Mouse (Mus musculus): ENCODE measurements at regions not wholly inside any gene's neighbourhood (a gene's known extent, or its start where the extent isn't known, plus 50 kb on each side); places are given as distances from the start of the nearest gene placed in this dataset.

DNA sequence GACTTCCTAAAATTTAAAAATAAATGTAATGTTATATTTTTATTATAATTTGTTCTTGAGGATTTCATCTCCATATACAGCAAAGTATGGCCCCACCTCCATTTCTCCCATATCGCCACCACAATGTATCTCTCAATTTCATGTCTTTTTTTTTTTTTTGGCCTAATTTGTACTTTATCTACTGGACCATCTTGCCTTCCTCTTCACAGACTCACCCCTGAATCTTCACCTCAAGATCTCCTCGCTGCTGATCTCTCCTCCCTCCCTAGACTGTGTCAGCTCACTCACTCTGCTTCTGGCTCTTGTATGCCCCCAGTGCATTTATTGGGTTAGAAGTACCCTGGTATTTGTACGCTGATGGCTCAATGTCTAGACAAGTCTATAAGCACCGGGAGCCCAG is 269.4 kb upstream of the Chd6 start:
- H3K27ac ChIP-seq (replicated peaks; ENCODE audit: low read depth, low read length) = no peak overlapping the region
- no peaks in the 10 kb centered on the region for H3K27me3 ChIP-seq (ENCODE audit: control insufficient read depth, insufficient read depth, low read length)
- H3K4me1 ChIP-seq (ENCODE audit: control insufficient read depth, insufficient read depth, low read length) = no peaks in the 10 kb centered on the region
- H3K4me2 ChIP-seq (ENCODE audit: low read depth, low read length) = no peak overlapping the region
- no peak for ATAC-seq (replicated peaks; ENCODE audit: insufficient number of reproducible peaks, low FRiP score, low TSS enrichment, low read depth)
- DNase-seq (ENCODE audit: low spot score) = no peak
- H3K9me3 ChIP-seq (replicated peaks; ENCODE audit: control insufficient read depth, low read length) = no peaks in the 10 kb centered on the region
- WGBS = 88% methylated on average over 4 of the region's 4 CpGs
- H3K4me3 ChIP-seq (ENCODE audit: low read depth, low read length) = no peak overlapping the region
- no peaks in the 10 kb centered on the region for H3K36me3 ChIP-seq (replicated peaks; ENCODE audit: control insufficient read depth, insufficient read depth, low read depth, low read length)
- no peak overlapping the region for H3K9ac ChIP-seq (replicated peaks; ENCODE audit: low read length)

DNA sequence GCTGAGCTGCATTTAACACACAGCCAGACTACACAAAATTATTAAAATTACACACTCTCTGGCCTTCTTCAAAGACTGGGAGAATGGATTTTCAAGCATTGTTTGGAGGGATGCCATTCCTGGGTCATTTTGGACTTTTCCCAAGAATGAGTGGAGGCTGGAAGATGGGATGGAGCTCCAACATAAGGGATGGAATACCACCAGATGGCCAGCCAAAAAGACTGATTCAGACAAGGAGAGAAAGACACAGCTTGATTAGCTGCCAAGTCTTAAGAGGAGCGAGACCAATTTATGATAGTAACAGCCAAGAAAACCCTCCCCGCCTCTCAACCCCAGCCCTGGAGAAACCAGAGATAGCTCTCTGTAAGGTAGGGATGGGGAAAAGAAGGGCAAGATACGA is 253.4 kb upstream of the Chd6 start:
- Histone ChIP-seq H3K27me3 (ENCODE audit: control insufficient read depth, insufficient read depth, low read length) (no peaks in the 10 kb centered on the region), H3K9ac (replicated peaks; ENCODE audit: low read length) (no peak overlapping the region), H3K27ac (replicated peaks; ENCODE audit: low read depth, low read length) (no peak overlapping the region), H3K36me3 (replicated peaks; ENCODE audit: control insufficient read depth, insufficient read depth, low read depth, low read length) (no peaks in the 10 kb centered on the region), H3K4me1 (ENCODE audit: control insufficient read depth, insufficient read depth, low read length) (no peaks in the 10 kb centered on the region), H3K4me3 (ENCODE audit: low read depth, low read length) (no peak overlapping the region), H3K4me2 (ENCODE audit: low read depth, low read length) (no peak overlapping the region), H3K9me3 (replicated peaks; ENCODE audit: control insufficient read depth, low read length) (no peaks in the 10 kb centered on the region)
- WGBS = 86% methylated on average over 3 of the region's 3 CpGs
- ATAC-seq (replicated peaks; ENCODE audit: insufficient number of reproducible peaks, low FRiP score, low TSS enrichment, low read depth) (no peak), DNase-seq (ENCODE audit: low spot score) (no peak)

DNA sequence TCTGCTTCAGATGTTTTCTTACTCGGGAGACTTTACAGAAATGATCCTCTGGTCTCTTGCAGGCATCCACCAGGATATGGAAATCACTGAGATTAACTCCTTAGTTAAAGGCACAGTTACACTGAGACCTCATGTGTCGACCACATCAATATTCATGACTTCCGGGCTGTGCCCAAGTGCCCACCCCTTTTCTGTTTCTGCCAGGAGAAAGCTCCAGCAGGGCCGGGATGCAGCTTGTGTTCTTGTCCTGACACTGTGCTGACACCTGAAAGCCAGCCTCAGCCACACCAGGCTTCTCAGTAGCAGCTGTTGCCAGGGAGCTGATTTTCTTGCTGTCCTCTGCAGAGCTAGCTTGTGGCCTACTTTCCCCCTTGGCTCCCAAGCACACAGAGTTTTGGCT is 240.2 kb upstream of the Chd6 start:
- Histone ChIP-seq H3K4me2 (ENCODE audit: low read depth, low read length) (no peak overlapping the region), H3K27me3 (ENCODE audit: control insufficient read depth, insufficient read depth, low read length) (no peaks in the 10 kb centered on the region), H3K4me1 (ENCODE audit: control insufficient read depth, insufficient read depth, low read length) (no peaks in the 10 kb centered on the region), H3K36me3 (replicated peaks; ENCODE audit: control insufficient read depth, insufficient read depth, low read depth, low read length) (no peaks in the 10 kb centered on the region), H3K9ac (replicated peaks; ENCODE audit: low read length) (no peak overlapping the region), H3K27ac (replicated peaks; ENCODE audit: low read depth, low read length) (no peak overlapping the region), H3K4me3 (ENCODE audit: low read depth, low read length) (no peak overlapping the region), H3K9me3 (replicated peaks; ENCODE audit: control insufficient read depth, low read length) (no peaks in the 10 kb centered on the region)
- WGBS = 33% methylated on average over 4 of the region's 4 CpGs
- ATAC-seq (replicated peaks; ENCODE audit: insufficient number of reproducible peaks, low FRiP score, low TSS enrichment, low read depth) (no peak), DNase-seq (ENCODE audit: low spot score) (no peak)

DNA sequence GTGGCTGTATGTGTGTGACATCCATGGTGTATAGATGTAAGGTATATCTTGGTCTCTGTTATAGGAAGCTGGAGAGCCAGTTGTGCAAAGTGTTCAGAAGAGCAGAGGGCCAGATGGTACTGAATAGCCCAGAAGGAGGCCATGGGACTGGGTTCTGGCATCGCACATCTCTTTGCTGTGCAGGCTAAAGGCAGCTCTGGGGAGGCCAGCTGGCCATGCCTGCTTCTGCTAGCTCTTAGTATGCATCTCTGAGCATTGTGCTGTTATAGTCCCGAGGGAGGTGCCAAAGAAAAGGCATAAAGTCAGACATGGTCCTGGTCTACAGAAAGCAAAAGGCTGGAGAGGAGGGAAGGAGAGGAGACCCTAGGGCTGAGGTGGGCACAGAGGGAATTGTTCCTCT is 235.1 kb upstream of the Chd6 start:
- Histone ChIP-seq H3K4me1 (ENCODE audit: control insufficient read depth, insufficient read depth, low read length) (no peaks in the 10 kb centered on the region), H3K9me3 (replicated peaks; ENCODE audit: control insufficient read depth, low read length) (no peaks in the 10 kb centered on the region), H3K27me3 (ENCODE audit: control insufficient read depth, insufficient read depth, low read length) (no peaks in the 10 kb centered on the region), H3K27ac (replicated peaks; ENCODE audit: low read depth, low read length) (no peak overlapping the region), H3K36me3 (replicated peaks; ENCODE audit: control insufficient read depth, insufficient read depth, low read depth, low read length) (no peaks in the 10 kb centered on the region), H3K9ac (replicated peaks; ENCODE audit: low read length) (no peak overlapping the region), H3K4me3 (ENCODE audit: low read depth, low read length) (no peak overlapping the region), H3K4me2 (ENCODE audit: low read depth, low read length) (no peak overlapping the region)
- DNase-seq (ENCODE audit: low spot score) (no peak), ATAC-seq (replicated peaks; ENCODE audit: insufficient number of reproducible peaks, low FRiP score, low TSS enrichment, low read depth) (no peak)
- 85% methylated on average over 2 of the region's 2 CpGs for WGBS

DNA sequence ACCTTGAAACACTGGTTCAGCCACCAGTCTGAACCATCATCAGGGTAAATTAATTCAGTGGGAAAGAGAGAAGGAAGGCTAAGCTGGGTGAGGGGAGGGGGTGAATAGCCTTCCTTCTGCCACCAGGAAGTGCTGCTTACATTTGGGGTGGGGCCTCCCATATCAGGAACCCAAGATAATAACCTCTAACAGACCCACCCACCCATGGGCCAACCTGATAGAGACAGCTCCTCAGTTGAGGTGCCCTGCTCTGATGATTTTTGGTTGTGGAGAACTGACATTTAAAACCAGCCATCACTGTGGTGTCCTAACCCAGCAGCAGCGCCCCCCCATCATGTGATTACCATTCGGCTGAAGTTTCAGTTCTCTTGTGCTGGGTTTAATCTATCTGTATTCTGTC is 233.8 kb upstream of the Chd6 start:
- DNase-seq (ENCODE audit: low spot score) (no peak), ATAC-seq (replicated peaks; ENCODE audit: insufficient number of reproducible peaks, low FRiP score, low TSS enrichment, low read depth) (no peak)
- no peak overlapping the region for H3K4me2 ChIP-seq (ENCODE audit: low read depth, low read length)
- H3K36me3 ChIP-seq (replicated peaks; ENCODE audit: control insufficient read depth, insufficient read depth, low read depth, low read length) = no peaks in the 10 kb centered on the region
- no peaks in the 10 kb centered on the region for H3K9me3 ChIP-seq (replicated peaks; ENCODE audit: control insufficient read depth, low read length)
- H3K9ac ChIP-seq (replicated peaks; ENCODE audit: low read length) = no peak overlapping the region
- H3K27ac ChIP-seq (replicated peaks; ENCODE audit: low read depth, low read length) = no peak overlapping the region
- H3K27me3 ChIP-seq (ENCODE audit: control insufficient read depth, insufficient read depth, low read length) = no peaks in the 10 kb centered on the region
- no peaks in the 10 kb centered on the region for H3K4me1 ChIP-seq (ENCODE audit: control insufficient read depth, insufficient read depth, low read length)
- no peak overlapping the region for H3K4me3 ChIP-seq (ENCODE audit: low read depth, low read length)
- 91% methylated on average over 2 of the region's 2 CpGs for WGBS

DNA sequence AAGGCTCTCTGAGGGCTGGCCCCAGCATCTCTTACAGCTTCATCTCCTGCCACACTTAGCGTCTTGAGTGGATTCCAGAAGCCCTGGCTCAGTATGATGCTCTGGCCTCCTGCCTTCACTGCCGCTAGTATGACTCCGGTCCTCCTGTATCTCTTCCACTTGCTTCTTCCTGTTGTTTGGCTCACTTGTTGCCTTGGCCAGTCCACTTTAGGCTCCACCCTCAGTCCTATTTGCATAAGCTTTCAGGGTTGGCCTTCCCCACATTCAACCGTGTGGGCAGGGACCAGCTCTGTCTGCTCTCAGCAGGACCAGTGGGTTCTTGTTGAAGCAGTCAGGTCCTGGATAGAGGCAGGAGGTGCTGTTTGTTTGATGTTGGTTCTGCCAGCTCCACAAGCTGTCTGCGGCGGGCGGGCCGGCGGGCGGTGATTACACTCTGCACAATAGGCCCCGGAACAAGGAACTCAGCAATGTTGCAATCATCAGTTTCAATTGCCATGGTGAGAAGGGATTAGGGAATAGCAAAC is 232.6 kb upstream of the Chd6 start:
- no peak overlapping the region for H3K9ac ChIP-seq (replicated peaks; ENCODE audit: low read length)
- H3K27me3 ChIP-seq (ENCODE audit: control insufficient read depth, insufficient read depth, low read length) = no peaks in the 10 kb centered on the region
- no peak overlapping the region for H3K4me2 ChIP-seq (ENCODE audit: low read depth, low read length)
- H3K4me1 ChIP-seq (ENCODE audit: control insufficient read depth, insufficient read depth, low read length) = no peaks in the 10 kb centered on the region
- DNase-seq (ENCODE audit: low spot score) (peak; percentile 66), ATAC-seq (replicated peaks; ENCODE audit: insufficient number of reproducible peaks, low FRiP score, low TSS enrichment, low read depth) (peak; percentile 67)
- H3K4me3 ChIP-seq (ENCODE audit: low read depth, low read length) = no peak overlapping the region
- no peaks in the 10 kb centered on the region for H3K36me3 ChIP-seq (replicated peaks; ENCODE audit: control insufficient read depth, insufficient read depth, low read depth, low read length)
- H3K9me3 ChIP-seq (replicated peaks; ENCODE audit: control insufficient read depth, low read length) = no peaks in the 10 kb centered on the region
- no peak overlapping the region for H3K27ac ChIP-seq (replicated peaks; ENCODE audit: low read depth, low read length)
- WGBS = 1% methylated on average over 11 of the region's 11 CpGs

DNA sequence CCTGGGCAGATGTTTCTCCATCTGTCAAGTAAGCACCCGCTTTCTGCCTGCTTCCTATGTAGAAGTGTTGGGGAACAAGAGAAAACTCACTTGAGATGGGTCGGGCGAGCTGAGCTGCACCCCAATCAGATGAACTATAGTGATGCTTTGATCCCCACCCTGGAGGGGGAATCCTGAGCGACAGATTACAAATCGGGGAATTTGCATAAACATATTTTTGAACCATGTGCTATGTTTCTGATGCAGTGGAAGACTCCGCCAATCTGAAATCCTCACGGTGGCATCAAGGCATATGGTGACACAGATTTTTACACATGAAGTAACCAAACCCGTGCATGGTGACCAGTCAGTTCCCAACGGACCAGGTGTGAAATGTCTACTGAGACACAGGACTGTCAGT is 231.4 kb upstream of the Chd6 start:
- WGBS = 72% methylated on average over 9 of the region's 9 CpGs
- no peaks in the 10 kb centered on the region for H3K4me1 ChIP-seq (ENCODE audit: control insufficient read depth, insufficient read depth, low read length)
- no peak overlapping the region for H3K4me2 ChIP-seq (ENCODE audit: low read depth, low read length)
- H3K27ac ChIP-seq (replicated peaks; ENCODE audit: low read depth, low read length) = no peak overlapping the region
- H3K4me3 ChIP-seq (ENCODE audit: low read depth, low read length) = no peak overlapping the region
- H3K36me3 ChIP-seq (replicated peaks; ENCODE audit: control insufficient read depth, insufficient read depth, low read depth, low read length) = no peaks in the 10 kb centered on the region
- no peaks in the 10 kb centered on the region for H3K9me3 ChIP-seq (replicated peaks; ENCODE audit: control insufficient read depth, low read length)
- no peak overlapping the region for H3K9ac ChIP-seq (replicated peaks; ENCODE audit: low read length)
- no peaks in the 10 kb centered on the region for H3K27me3 ChIP-seq (ENCODE audit: control insufficient read depth, insufficient read depth, low read length)
- no peak for ATAC-seq (replicated peaks; ENCODE audit: insufficient number of reproducible peaks, low FRiP score, low TSS enrichment, low read depth)
- no peak for DNase-seq (ENCODE audit: low spot score)

DNA sequence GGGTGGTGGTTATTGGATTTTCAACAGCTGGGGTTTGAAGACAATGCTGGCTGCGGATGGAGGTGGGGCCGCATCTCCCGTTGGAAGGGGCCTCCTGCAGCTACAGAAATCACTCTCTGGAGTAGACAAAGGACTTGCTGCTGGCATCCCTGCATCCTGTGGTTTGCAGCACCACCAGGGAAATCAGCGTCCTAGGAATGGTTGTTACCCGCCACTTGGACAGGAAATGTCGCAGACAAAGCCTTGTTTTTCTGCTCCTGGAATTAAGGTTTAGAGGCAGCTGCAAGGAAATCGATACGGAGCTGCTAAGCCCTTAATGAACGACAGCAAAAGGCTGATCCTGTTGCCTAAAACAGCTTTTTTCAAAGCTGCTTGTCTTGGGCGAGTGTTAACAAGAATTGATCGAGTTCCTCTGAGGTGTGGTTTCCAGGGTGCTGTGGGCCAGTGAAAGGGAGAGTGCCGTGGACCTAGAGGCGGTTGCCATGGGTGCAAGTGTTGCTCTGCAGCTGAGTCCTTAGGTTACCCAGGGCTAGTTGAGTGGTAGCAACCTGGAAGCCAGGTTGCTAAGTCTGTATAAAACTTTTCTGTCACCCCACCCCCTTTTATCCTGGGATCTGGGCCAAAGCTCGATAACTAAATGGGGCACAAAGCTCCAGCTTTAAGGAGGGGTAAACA is 230.6 kb upstream of the Chd6 start:
- Histone ChIP-seq H3K9ac (replicated peaks; ENCODE audit: low read length) (no peak overlapping the region), H3K36me3 (replicated peaks; ENCODE audit: control insufficient read depth, insufficient read depth, low read depth, low read length) (no peaks in the 10 kb centered on the region), H3K27me3 (ENCODE audit: control insufficient read depth, insufficient read depth, low read length) (no peaks in the 10 kb centered on the region), H3K9me3 (replicated peaks; ENCODE audit: control insufficient read depth, low read length) (no peaks in the 10 kb centered on the region), H3K27ac (replicated peaks; ENCODE audit: low read depth, low read length) (no peak overlapping the region; the same call in 1 of the 2 replicates), H3K4me3 (ENCODE audit: low read depth, low read length) (no peak overlapping the region), H3K4me2 (ENCODE audit: low read depth, low read length) (no peak overlapping the region), H3K4me1 (ENCODE audit: control insufficient read depth, insufficient read depth, low read length) (no peaks in the 10 kb centered on the region)
- ATAC-seq (replicated peaks; ENCODE audit: insufficient number of reproducible peaks, low FRiP score, low TSS enrichment, low read depth) = 0 out of 2 replicates have a peak, but pooled peaks have one; percentile 31
- 9% methylated on average over 14 of the region's 14 CpGs for WGBS
- peak; percentile 59 for DNase-seq (ENCODE audit: low spot score)
